In the genomic region with DNA sequence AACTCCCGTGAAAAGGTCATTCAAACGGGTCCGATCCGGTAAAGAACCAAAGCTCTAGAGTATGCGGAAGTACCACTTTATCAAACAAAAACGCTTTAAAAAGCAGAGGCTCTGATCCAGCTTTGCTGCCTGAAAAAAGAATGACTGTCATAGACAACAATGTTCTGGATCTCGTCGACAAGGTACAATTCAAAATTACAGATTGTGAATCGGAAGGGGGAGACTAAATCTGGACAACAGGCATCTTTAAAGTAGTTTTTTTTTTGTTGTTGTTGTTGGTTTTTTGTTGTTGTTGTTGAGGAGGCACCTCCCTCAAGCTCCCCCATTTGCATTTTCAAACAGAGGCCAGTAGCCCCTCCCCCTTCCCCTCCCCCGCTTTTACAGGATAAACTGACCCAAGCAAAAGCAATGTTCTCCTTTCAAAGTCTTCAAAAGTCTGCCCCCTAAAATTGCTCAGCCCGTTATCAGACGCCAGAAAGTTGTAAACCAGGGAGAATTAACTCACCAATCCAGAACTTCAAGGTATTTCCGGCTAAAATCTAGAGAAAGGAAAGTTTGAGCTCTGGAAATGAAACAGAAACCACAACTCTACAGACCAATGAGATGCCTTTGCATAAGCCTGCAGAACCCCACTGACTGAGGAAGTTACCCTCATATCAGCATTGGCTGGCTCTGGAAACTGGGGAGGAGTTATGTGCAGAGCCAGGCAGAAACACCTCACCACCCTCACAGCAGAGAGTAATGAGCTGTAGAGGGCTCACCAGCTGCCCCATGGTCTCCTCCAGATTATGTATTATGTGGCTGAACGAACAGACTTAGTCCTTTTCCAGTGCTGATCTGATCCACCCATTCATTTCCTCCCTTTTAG, we compare ENCODE assay signal across 10 mouse cellular contexts. TPM values are rescaled to one million over a fixed set of nuclear protein-coding genes. Genes with fewer than 3 reads are reported as not detected.
DNase-seq lines count a peak whose midpoint lies in the region; ATAC-seq and TF ChIP-seq lines count a peak whose summit lies in the region.
"Not testable (repeated sequence)": the region's sequence is repeated elsewhere in the genome, so short reads cannot be mapped to it uniquely, and the experiment has no call there.
"Had no signal": no experiment of that assay in that cellular context is flagged by ENCODE, and none has a peak within 500 bp of the region (broad histone marks: within the 10 kb centered on the region; RNA-seq: fewer than 3 reads in every experiment).

Gene Trim5 (minus strand): TSS at position 519 of the 868 bp plus-strand sequence.

- H3K9me3 ChIP-seq in hindbrain, embryonic 15.5 days; liver, embryonic 13.5 days (replicated peaks); stomach, embryonic 16.5 days (replicated peaks; ENCODE audit: control insufficient read depth, low read length): not testable (repeated sequence)

- TF ChIP-seq CTCF in bone marrow, adult 2 months (IDR thresholded peaks at IDR 0.05; ENCODE audit: control insufficient read depth, insufficient read depth, low read length) = not testable (repeated sequence)

- peak; percentile 59 for DNase-seq in CD4-positive, CD25-positive, alpha-beta regulatory T cell, adult 2 months (ENCODE audit: low read depth, low spot score)
- peak; percentile 35 for DNase-seq in heart, adult 8-10 months (ENCODE audit: low spot score)
- peak; percentile 31 for DNase-seq in kidney, postnatal 10 days
- peak; percentile 0 for DNase-seq in liver, embryonic 13.5 days

- H3K4me1 ChIP-seq in bone marrow, adult 2 months (ENCODE audit: control insufficient read depth, insufficient read depth, low read length); hindbrain, embryonic 15.5 days (replicated peaks); liver, embryonic 13.5 days (replicated peaks); stomach, embryonic 16.5 days (ENCODE audit: control insufficient read depth, insufficient read depth, low read length): not testable (repeated sequence)

- peak within 1 kb of the TSS; percentile 2 for H3K4me3 ChIP-seq in bone marrow, adult 2 months (replicated peaks; ENCODE audit: control insufficient read depth, low read depth, low read length)
- H3K4me3 ChIP-seq in hindbrain, embryonic 15.5 days = not testable (repeated sequence)
- peak within 1 kb of the TSS; percentile 49 for H3K4me3 ChIP-seq in liver, embryonic 13.5 days (replicated peaks)
- peak within 1 kb of the TSS; percentile 34 for H3K4me3 ChIP-seq in stomach, embryonic 16.5 days (replicated peaks; ENCODE audit: low read length)

- 0 out of 2 replicates have a peak within 1 kb of the TSS, but pooled peaks have one; percentile 16 for H3K4me2 ChIP-seq in hindbrain, embryonic 15.5 days
- peak within 1 kb of the TSS; percentile 52 for H3K4me2 ChIP-seq in liver, embryonic 13.5 days
- H3K4me2 ChIP-seq in stomach, embryonic 16.5 days (ENCODE audit: low read depth, low read length) = peak within 1 kb of the TSS; percentile 29

- H3K27ac ChIP-seq in bone marrow, adult 2 months (ENCODE audit: control insufficient read depth, insufficient read depth, low read depth, low read length, poor library complexity); hindbrain, embryonic 15.5 days (replicated peaks); liver, embryonic 13.5 days; stomach, embryonic 16.5 days (ENCODE audit: low read length): not testable (repeated sequence)

- not testable (repeated sequence) for ATAC-seq in hindbrain, embryonic 15.5 days (ENCODE audit: low FRiP score, low read depth)
- peak; percentile 99 for ATAC-seq in liver, embryonic 13.5 days (ENCODE audit: low read depth)
- peak; percentile 99 for ATAC-seq in megakaryocyte progenitor cell, adult 5-6 weeks (replicated peaks; ENCODE audit: poor library complexity)
- ATAC-seq in stomach, embryonic 16.5 days (ENCODE audit: insufficient read depth, low FRiP score) = peak; percentile 86; the same call in 1 of the 2 replicates

- not testable (repeated sequence) for H3K27me3 ChIP-seq in hindbrain, embryonic 15.5 days; liver, embryonic 13.5 days; stomach, embryonic 16.5 days (ENCODE audit: control insufficient read depth, insufficient read depth, low read length)

- not testable (repeated sequence) for H3K36me3 ChIP-seq in hindbrain, embryonic 15.5 days; liver, embryonic 13.5 days; stomach, embryonic 16.5 days (ENCODE audit: control insufficient read depth, insufficient read depth, low read length)

- not testable (repeated sequence) for H3K9ac ChIP-seq in hindbrain, embryonic 15.5 days; liver, embryonic 13.5 days; stomach, embryonic 16.5 days (ENCODE audit: low read length)

- TF ChIP-seq POLR2A in bone marrow, adult 2 months (IDR thresholded peaks at IDR 0.05; ENCODE audit: borderline replicate concordance, control insufficient read depth, low read depth, low read length) = not testable (repeated sequence)

- 33% methylated on average over 14 of the region's 14 CpGs for WGBS in bone marrow, adult 2 months
- WGBS in hindbrain, embryonic 15.5 days = 39% methylated on average over 14 of the region's 14 CpGs
- 23% methylated on average over 14 of the region's 14 CpGs for WGBS in liver, embryonic 13.5 days (ENCODE audit: insufficient replicate concordance)
- WGBS in stomach, embryonic 16.5 days = 31% methylated on average over 14 of the region's 14 CpGs

RNA-seq across cellular contexts. Expression of gene Trim5, which starts in this region (rescaled TPM):
- polyA plus RNA-seq in bone marrow, adult 2 months (2011; ENCODE audit: insufficient read depth, insufficient read length, low replicate concordance, missing spikeins) = 2.1 and 5.3 TPM in 2 replicates
- total RNA-seq in heart, adult 8-10 months (2022) = 1 to 10 TPM; 1.3 to 2.8 (median 1.6) TPM
- 0.10 and 0.17 TPM in 2 replicates for polyA plus RNA-seq in hindbrain, embryonic 15.5 days (2015; fragmentation: Nextera tagmentation; extraction: Ambion mirVana)
- 0.31 and 0.37 TPM in 2 replicates for polyA plus RNA-seq in liver, embryonic 13.5 days (2015; fragmentation: Nextera tagmentation; extraction: Ambion mirVana)
- total RNA-seq in megakaryocyte progenitor cell, adult 5-6 weeks (2015) = 4.7 and 5.3 TPM in 2 replicates
- 6.9 and 8.0 TPM in 2 replicates for total RNA-seq in megakaryocyte progenitor cell, adult 5-6 weeks (2017)
- polyA plus RNA-seq in stomach, embryonic 16.5 days (2015; fragmentation: Nextera tagmentation; extraction: Ambion mirVana) = 0.54 and 0.62 TPM in 2 replicates
- polyA plus RNA-seq: C2C12; forebrain, embryonic 14.5 days had no signal

Comparison
In these comparisons a context has a peak if more than half of its experiments do, and no peak if none do; other contexts are left out.
1. Peak in DNase-seq, ATAC-seq, H3K4me3 ChIP-seq and H3K4me2 ChIP-seq in liver, embryonic 13.5 days; RNA of the gene not detected or under 1 TPM.
2. Peak in ATAC-seq, H3K4me3 ChIP-seq and H3K4me2 ChIP-seq in stomach, embryonic 16.5 days; RNA of the gene not detected or under 1 TPM.
3. DNase-seq: peak in every context shown above with its lines; median percentile 59 in CD4-positive, CD25-positive, alpha-beta regulatory T cell, adult 2 months; 35 in heart, adult 8-10 months; 31 in kidney, postnatal 10 days; 0 in liver, embryonic 13.5 days.